Mouse (Mus musculus) left cerebral cortex, postnatal 14 days (tissue): ENCODE measurements around the gene Tas2r144. TPM values are rescaled to one million over a fixed set of nuclear protein-coding genes. Genes with fewer than 3 reads are reported as not detected.

Source experiments
- DNase-seq, 2 experiments: peaks; one replicate each; pipeline ENCODE4 v3.0.0; 2021 to 2022; ENCODE audit warnings: low spot score in 2 of 2, mixed read lengths in 1 of 2
- intact Hi-C: fragments of 180-260 bp; cut with DNase I; formaldehyde crosslinking; loops from one replicate; pipeline ENCODE4 v1.15.1; 2025
- total RNA-seq, 2 experiments: library from RNA; stranded (reverse); gene quantifications; 2 replicates each; pipeline ENCODE4 v1.2.3; 2021

The Tas2r144 gene
- total RNA-seq, 2 experiments from 2014 or later = not detected

GRCm38 (mm10) chr6:42261524-42262170 lies 46.5 kb downstream of the Tas2r144 start, which contains the start of gene Tmem139:
TSS of gene Tmem139 (plus strand) at chr6:42261970.
- intact Hi-C loops = loop anchor here (5.0 kb wide), 1 partner anchor 654 kb away; the partner anchor contains the start of gene Ephb6
- no peak for DNase-seq

GRCm38 (mm10) chr6:42264626-42265312 lies 49.6 kb downstream of the Tas2r144 start, which contains the start of gene Casp2:
TSS of gene Casp2 (plus strand) at chr6:42264985.
- intact Hi-C loops = loop anchor here (2.0 to 5.0 kb wide), 3 partner anchors 38 to 657 kb away; partner anchors contain the start of genes Ephb6 and Fam131b

More at GRCm38 (mm10) chr6:42264626-42265312, 49.6 kb downstream of the Tas2r144 start, which contains the start of gene Casp2:
- peak; percentile 99 for DNase-seq

Other genes with a start within 250 kb of the Tas2r144 start
- not detected for gene Sval3, start 247.2 kb upstream of the Tas2r144 start, total RNA-seq
- gene Sva, start 176.9 kb upstream of the Tas2r144 start, total RNA-seq = not detected
- not detected for gene Tas2r139, start 74.4 kb upstream of the Tas2r144 start, total RNA-seq
- 1 to 10 TPM; 7.1 to 7.6 TPM for gene Gstk1, start 30.6 kb downstream of the Tas2r144 start, total RNA-seq
- not detected for gene Tmem139, start 46.6 kb downstream of the Tas2r144 start, total RNA-seq
- gene Casp2, start 49.7 kb downstream of the Tas2r144 start, total RNA-seq = 10 to 100 TPM; 20.6 to 22.3 TPM
- gene Clcn1, start 71.4 kb downstream of the Tas2r144 start, total RNA-seq = 1 to 10 TPM; 3.2 to 4.4 TPM
- gene Fam131b, start 109.3 kb downstream of the Tas2r144 start, total RNA-seq = 100 to 1,000 TPM; 118 to 121 TPM
- 10 to 100 TPM; 51.8 to 60.0 TPM for gene Zyx, start 134.3 kb downstream of the Tas2r144 start, total RNA-seq
- under 1 TPM; 0.22 to 0.34 TPM for gene Epha1, start 157.9 kb downstream of the Tas2r144 start, total RNA-seq
- gene Tas2r143, start 184.9 kb downstream of the Tas2r144 start, total RNA-seq = not detected
- gene Tas2r135, start 190.1 kb downstream of the Tas2r144 start, total RNA-seq = not detected
- not detected for gene Tas2r126, start 219.2 kb downstream of the Tas2r144 start, total RNA-seq
- gene Olfr458, start 249.9 kb downstream of the Tas2r144 start, total RNA-seq = not detected